ENCODE assay signal across 20 mouse cellular contexts in the genomic region with DNA sequence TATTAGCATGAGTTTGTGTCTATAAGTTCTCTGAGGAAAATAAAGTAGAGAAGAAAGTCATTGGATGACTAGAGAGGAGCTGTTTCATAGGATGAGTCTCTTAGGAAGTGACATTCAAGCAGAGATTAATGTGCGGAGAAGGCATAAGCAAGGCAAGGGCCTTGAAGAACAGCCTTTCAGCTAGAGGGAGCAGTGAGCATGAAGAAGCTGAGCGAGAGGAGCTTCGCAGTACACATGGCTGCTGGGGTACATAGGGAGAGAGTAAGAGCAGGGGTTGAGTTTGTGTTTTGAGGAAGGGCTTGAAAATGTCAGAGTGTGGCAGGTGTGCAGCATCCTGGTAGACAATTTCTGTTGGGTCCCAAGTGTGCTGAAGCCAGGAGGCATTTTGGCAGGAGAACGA.
"Had no signal": no experiment of that assay in that cellular context is flagged by ENCODE, and none has a peak within 500 bp of the region (broad histone marks: within the 10 kb centered on the region; RNA-seq: fewer than 3 reads in every experiment).

No protein-coding gene starts in this region.

- H3K27ac ChIP-seq: kidney, embryonic 15.5 days; limb, embryonic 12.5 days; limb, embryonic 15.5 days; liver, embryonic 14.5 days; macrophage; midbrain, embryonic 12.5 days had no signal

- DNase-seq: kidney, adult 11 months; kidney, adult 8-10 months; kidney, postnatal 10 days; kidney, postnatal 36 days; layer of hippocampus, adult 9-11 months; liver, postnatal 0 days; lung, embryonic 14.5 days; right cerebral cortex, postnatal 14 days; spleen, adult 18-20 months; thymus, adult 18-20 months; thymus, postnatal 36 days had no signal

- ATAC-seq: liver, postnatal 0 days; lung, postnatal 0 days; midbrain, embryonic 16.5 days had no signal

- H3K27me3 ChIP-seq: kidney, embryonic 15.5 days; limb, embryonic 12.5 days; limb, embryonic 15.5 days; midbrain, embryonic 12.5 days had no signal

- H3K36me3 ChIP-seq: kidney, embryonic 15.5 days; limb, embryonic 12.5 days; limb, embryonic 15.5 days; midbrain, embryonic 12.5 days had no signal

- H3K9me3 ChIP-seq: kidney, embryonic 15.5 days; limb, embryonic 12.5 days; limb, embryonic 15.5 days; midbrain, embryonic 12.5 days had no signal

- H3K4me2 ChIP-seq: kidney, embryonic 15.5 days; limb, embryonic 12.5 days; limb, embryonic 15.5 days; liver, embryonic 11.5 days; lung, embryonic 14.5 days; midbrain, embryonic 12.5 days had no signal

- H3K4me3 ChIP-seq: kidney, embryonic 15.5 days; limb, embryonic 12.5 days; limb, embryonic 15.5 days; midbrain, embryonic 12.5 days had no signal

- H3K4me1 ChIP-seq: kidney, embryonic 15.5 days; limb, embryonic 12.5 days; limb, embryonic 15.5 days; midbrain, embryonic 12.5 days had no signal

- H3K9ac ChIP-seq: kidney, embryonic 15.5 days; limb, embryonic 12.5 days; limb, embryonic 15.5 days; liver, embryonic 14.5 days; liver, postnatal 0 days; lung, embryonic 14.5 days; midbrain, embryonic 12.5 days had no signal
